Mouse (Mus musculus) kidney, adult 2 months (tissue): ENCODE measurements at regions not wholly inside any gene's neighbourhood (a gene's known extent, or its start where the extent isn't known, plus 50 kb on each side); places are given as distances from the start of the nearest gene placed in this dataset.

ENCODE experiments used
- DNase-seq: peaks from one replicate; pipeline ENCODE4 v3.0.0; 2021
- H3K27ac ChIP-seq: fragments of 200-500 bp; 2 replicates; pipeline ENCODE4 v1.5.1; 2012; ENCODE audit warnings: low read depth, low read length, control low read depth, inconsistent platforms; ENCODE audit not compliant: insufficient read depth
- H3K27me3 ChIP-seq: fragments of 200-500 bp; replicated peaks from 2 replicates; pipeline ENCODE4 v1.6.1; 2012; ENCODE audit warnings: mild to moderate bottlenecking, moderate library complexity, low read length, inconsistent platforms; ENCODE audit not compliant: control insufficient read depth, insufficient read depth
- H3K36me3 ChIP-seq: fragments of 200-500 bp; 2 replicates; pipeline ENCODE4 v1.6.1; 2012; ENCODE audit warnings: mild to moderate bottlenecking, moderate library complexity, low read length, inconsistent platforms; ENCODE audit not compliant: control insufficient read depth, insufficient read depth
- H3K4me1 ChIP-seq: fragments of 200-500 bp; 2 replicates; pipeline ENCODE4 v1.6.1; 2011; ENCODE audit warnings: low read length; ENCODE audit not compliant: control insufficient read depth, insufficient read depth
- H3K4me3 ChIP-seq: fragments of 200-500 bp; 2 replicates; pipeline ENCODE4 v1.5.1; 2011; ENCODE audit warnings: mild to moderate bottlenecking, low read depth, low read length, control low read depth; ENCODE audit not compliant: insufficient read depth
- CTCF ChIP-seq: fragments of 200-500 bp; conservative IDR thresholded peaks from 2 replicates; pipeline ENCODE4 v1.5.1; 2011; ENCODE audit warnings: low read depth, mild to moderate bottlenecking, control low read depth, low read length, moderate library complexity, mixed read lengths; ENCODE audit not compliant: insufficient read depth, insufficient read length
- POLR2A ChIP-seq: fragments of 200-500 bp; IDR thresholded peaks from one replicate; pipeline ENCODE4 v1.6.1; 2011; ENCODE audit warnings: low read depth, low read length, control low read depth
- WGBS: fragments of 180-500 bp; shearing (Covaris S2); methylation state at CpG from one replicate; pipeline ENCODE4 v1.1.7; 2018; 5-methylcytosine and 5-hydroxymethylcytosine counted together

- no peak for TF ChIP-seq CTCF
- no peak for TF ChIP-seq POLR2A
- no peak overlapping the region for H3K27ac ChIP-seq
- no peaks in the 10 kb centered on the region for H3K27me3 ChIP-seq
- H3K36me3 ChIP-seq, result no peaks in the 10 kb centered on the region
- no peak overlapping the region for H3K4me3 ChIP-seq
- 56% methylated on average over 3 of the region's 3 CpGs for WGBS
- no peaks in the 10 kb centered on the region; the same call in 1 of the 2 replicates for H3K4me1 ChIP-seq
- DNase-seq, result no peak
Observed at GRCm38 (mm10) chr3:148278978-148279377, 711.4 kb downstream of the Adgrl2 start.

DNA sequence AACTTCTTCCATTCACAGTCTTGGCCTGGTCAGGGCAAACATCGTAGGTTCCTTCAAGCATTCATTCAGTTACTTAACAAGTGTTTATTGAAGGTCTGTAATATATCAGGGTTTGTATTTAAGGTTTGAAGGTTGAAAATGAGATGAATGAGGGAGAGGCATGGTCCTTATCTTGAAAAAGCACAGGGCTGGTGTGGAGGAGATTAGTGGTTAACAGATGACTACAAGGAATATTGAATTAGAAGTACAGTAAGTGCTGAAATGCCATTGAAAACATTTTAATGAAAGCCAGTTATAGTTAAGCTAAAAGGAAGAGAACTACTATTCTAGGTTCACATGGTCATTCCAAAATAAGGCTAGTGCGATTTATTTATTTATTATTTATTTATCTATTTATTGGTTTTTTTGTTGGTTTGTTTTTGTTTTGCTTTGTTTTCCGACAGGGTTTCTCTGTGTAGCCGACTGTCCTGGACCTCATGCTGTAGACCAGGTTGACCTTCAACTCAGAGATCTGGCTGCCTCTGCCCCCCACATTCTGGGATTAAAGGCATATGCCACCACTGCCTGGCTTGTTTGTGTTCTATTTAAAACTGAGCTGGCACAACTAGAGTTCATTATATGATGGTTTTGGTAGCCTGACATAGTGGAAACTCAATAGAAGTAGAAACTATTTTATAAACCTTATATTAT, 718.1 kb downstream of the Adgrl2 start:
- WGBS, result 94% methylated on average over 4 of the region's 4 CpGs
- Histone ChIP-seq H3K36me3 (no peaks in the 10 kb centered on the region), H3K4me1 (no peaks in the 10 kb centered on the region), H3K27ac (no peak overlapping the region), H3K4me3 (no peak overlapping the region), H3K27me3 (no peaks in the 10 kb centered on the region)
- DNase-seq, result no peak
- TF ChIP-seq POLR2A, result no peak
- TF ChIP-seq CTCF, result no peak

GRCm38 (mm10) chr3:148268812-148269211, 721.5 kb downstream of the Adgrl2 start:
- Histone ChIP-seq H3K4me1 (no peaks in the 10 kb centered on the region), H3K27ac (no peak overlapping the region), H3K4me3 (no peak overlapping the region), H3K27me3 (no peaks in the 10 kb centered on the region), H3K36me3 (no peaks in the 10 kb centered on the region)
- TF ChIP-seq POLR2A (no peak), CTCF (no peak)
- no peak for DNase-seq
- 81% methylated on average over 4 of the region's 4 CpGs for WGBS

- TF ChIP-seq POLR2A (no peak), CTCF (no peak)
- no peaks in the 10 kb centered on the region for H3K4me1 ChIP-seq
Observed at GRCm38 (mm10) chr3:148259211-148259610, 731.1 kb downstream of the Adgrl2 start.

DNA sequence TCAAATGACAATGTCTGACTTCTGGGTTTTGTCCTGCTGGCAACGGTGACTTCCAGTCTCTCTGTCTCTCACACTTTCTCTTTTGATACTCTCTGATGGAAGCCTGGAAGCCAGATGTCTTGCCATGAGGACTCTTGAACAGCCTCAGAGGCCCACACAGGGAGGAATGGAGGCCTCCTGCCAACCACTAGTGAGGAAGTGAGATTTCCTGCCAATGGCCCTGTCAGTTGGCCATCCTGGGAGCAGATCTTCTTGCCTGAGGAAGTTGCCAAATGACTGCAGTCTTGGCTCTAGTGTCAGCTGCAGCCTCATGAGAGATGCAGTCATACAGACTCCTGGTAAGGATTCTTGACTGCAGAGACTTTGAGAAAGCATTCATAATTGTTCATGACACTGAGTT, 741.7 kb downstream of the Adgrl2 start:
- Histone ChIP-seq H3K36me3 (no peaks in the 10 kb centered on the region), H3K4me3 (no peak overlapping the region), H3K27ac (no peak overlapping the region), H3K4me1 (no peaks in the 10 kb centered on the region), H3K27me3 (no peaks in the 10 kb centered on the region)
- TF ChIP-seq POLR2A (no peak), CTCF (no peak)
- DNase-seq, result peak; percentile 15
- 50% methylated on average over 1 of the region's 1 CpGs for WGBS

More at GRCm38 (mm10) chr3:148259211-148259610, 731.1 kb downstream of the Adgrl2 start:
- no peak for DNase-seq
- no peak overlapping the region for H3K4me3 ChIP-seq
- WGBS, result 97% methylated on average over 1 of the region's 1 CpGs
- H3K36me3 ChIP-seq, result no peaks in the 10 kb centered on the region
- H3K27ac ChIP-seq, result no peak overlapping the region
- no peaks in the 10 kb centered on the region for H3K27me3 ChIP-seq

- Histone ChIP-seq H3K36me3 (no peaks in the 10 kb centered on the region), H3K27ac (no peak overlapping the region), H3K4me3 (no peak overlapping the region), H3K27me3 (no peaks in the 10 kb centered on the region), H3K4me1 (no peaks in the 10 kb centered on the region)
- TF ChIP-seq CTCF, result no peak
- TF ChIP-seq POLR2A, result no peak
- DNase-seq, result no peak
Observed at GRCm38 (mm10) chr3:148246786-148247185, 743.6 kb downstream of the Adgrl2 start.

GRCm38 (mm10) chr3:148238093-148238492, 752.3 kb downstream of the Adgrl2 start:
- H3K27me3 ChIP-seq, result no peaks in the 10 kb centered on the region; the same call in 1 of the 2 replicates
- H3K27ac ChIP-seq, result no peak overlapping the region
- no peaks in the 10 kb centered on the region for H3K36me3 ChIP-seq
- H3K4me1 ChIP-seq, result no peaks in the 10 kb centered on the region
- DNase-seq, result no peak
- H3K4me3 ChIP-seq, result no peak overlapping the region
- TF ChIP-seq POLR2A, result no peak
- no peak for TF ChIP-seq CTCF

- H3K36me3 ChIP-seq, result no peaks in the 10 kb centered on the region
- no peaks in the 10 kb centered on the region; the same call in 1 of the 2 replicates for H3K27me3 ChIP-seq
- TF ChIP-seq POLR2A (no peak), CTCF (no peak)
- no peak overlapping the region for H3K4me3 ChIP-seq
- WGBS, result 84% methylated on average over 6 of the region's 6 CpGs
- no peaks in the 10 kb centered on the region for H3K4me1 ChIP-seq
- H3K27ac ChIP-seq, result no peak overlapping the region
- no peak for DNase-seq
Observed at GRCm38 (mm10) chr3:148237555-148237954, 752.8 kb downstream of the Adgrl2 start.
